Mouse (Mus musculus) intestine, embryonic 16.5 days (tissue): ENCODE measurements around the gene Gpr19. TPM values are rescaled to one million over a fixed set of nuclear protein-coding genes. Genes with fewer than 3 reads are reported as not detected.

Source experiments
- ATAC-seq: fragments of 200-750 bp; cut with Nextera tagmentation; 2 replicates; pipeline ENCODE4 v1.8.0; 2017; ENCODE audit warnings: moderate TSS enrichment, moderate library complexity
- H3K27ac ChIP-seq: fragments of 300-500 bp; sonication (generic); 2 replicates; pipeline ENCODE4 v1.5.1; 2014; ENCODE audit warnings: mild to moderate bottlenecking, low read length
- H3K27me3 ChIP-seq: fragments of 300-500 bp; sonication (generic); replicated peaks from 2 replicates; pipeline ENCODE4 v1.6.1; 2014; ENCODE audit warnings: low read length, control low read depth, mixed read lengths; ENCODE audit not compliant: control insufficient read depth, insufficient read depth
- H3K36me3 ChIP-seq: fragments of 300-500 bp; sonication (generic); 2 replicates; pipeline ENCODE4 v1.6.1; 2014; ENCODE audit warnings: low read length, control low read depth; ENCODE audit not compliant: control insufficient read depth, insufficient read depth
- H3K4me1 ChIP-seq: fragments of 300-500 bp; sonication (generic); 2 replicates; pipeline ENCODE4 v1.6.1; 2014; ENCODE audit warnings: low read length, control low read depth, mixed read lengths; ENCODE audit not compliant: control insufficient read depth, insufficient read depth
- H3K4me2 ChIP-seq: fragments of 300-500 bp; sonication (generic); 2 replicates; pipeline ENCODE4 v1.6.1; 2014; ENCODE audit warnings: low read depth, low read length, control low read depth
- H3K4me3 ChIP-seq: fragments of 300-500 bp; sonication (generic); 2 replicates; pipeline ENCODE4 v1.5.1; 2014; ENCODE audit warnings: mild to moderate bottlenecking, low read length
- H3K9ac ChIP-seq: fragments of 300-500 bp; sonication (generic); 2 replicates; pipeline ENCODE4 v1.6.1; 2014; ENCODE audit warnings: low read depth, low read length
- H3K9me3 ChIP-seq: fragments of 300-500 bp; sonication (generic); 2 replicates; pipeline ENCODE4 v1.6.1; 2016; ENCODE audit warnings: low read length, control low read depth; ENCODE audit not compliant: control insufficient read depth
- WGBS: fragments of 180-500 bp; shearing (Covaris S2); extraction: QIAGEN DNeasy Blood & Tissue Kit; methylation state at CpG from one replicate; pipeline ENCODE4 v1.1.7; 2014; 5-methylcytosine and 5-hydroxymethylcytosine counted together
- polyA plus RNA-seq: library from polyadenylated mRNA; unstranded; fragments of >200 nt; fragmentation: Nextera tagmentation; extraction: Ambion mirVana; gene quantifications from 2 replicates; pipeline ENCODE4 v1.2.1, GENCODE M21; 2015

The Gpr19 gene
- polyA plus RNA-seq, 1 experiment from 2014 or later = 9.5 TPM

DNA sequence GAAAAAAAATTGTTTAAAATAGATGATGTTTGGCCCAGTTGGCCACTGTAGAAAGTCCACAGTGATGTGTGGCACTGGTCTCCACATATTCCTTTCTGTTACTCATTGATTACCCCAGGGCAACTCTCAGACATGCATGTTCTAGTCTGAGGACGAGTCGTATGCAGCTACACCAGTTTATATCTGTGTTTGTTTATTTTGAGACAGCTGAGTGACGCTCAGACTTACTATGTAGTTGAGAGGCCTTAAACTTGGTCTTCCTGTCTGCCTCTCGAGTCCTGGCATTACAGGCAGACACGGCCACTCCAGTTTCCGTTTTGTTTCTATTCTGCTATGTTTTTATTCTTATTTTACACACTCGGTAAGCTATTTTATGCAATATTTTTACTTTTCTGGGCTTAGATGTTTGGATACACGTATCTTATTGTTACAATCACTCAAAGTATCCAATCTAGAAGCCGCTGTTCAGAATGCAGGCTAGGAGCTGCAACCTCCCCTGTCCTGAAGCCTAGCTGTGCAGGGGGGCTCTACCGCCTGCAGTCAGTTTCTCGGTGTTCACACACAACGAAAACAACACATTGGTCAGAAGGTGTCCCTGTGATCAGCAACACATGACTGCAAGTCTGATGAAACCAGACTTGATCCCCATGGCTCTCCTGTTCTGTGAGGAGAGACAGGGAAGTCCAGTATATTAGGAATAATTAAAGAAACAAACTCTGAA, 34.3 kb upstream of the Gpr19 start:
- Histone ChIP-seq H3K9me3 (no peaks in the 10 kb centered on the region), H3K36me3 (no peaks in the 10 kb centered on the region), H3K27ac (no peak overlapping the region), H3K9ac (no peak overlapping the region), H3K4me2 (no peak overlapping the region), H3K4me1 (peaks cover 5% of the 10 kb centered on the region; the same call in 1 of the 2 replicates), H3K4me3 (no peak overlapping the region), H3K27me3 (no peaks in the 10 kb centered on the region)
- 63% methylated on average over 12 of the region's 12 CpGs for WGBS
- ATAC-seq = no peak

DNA sequence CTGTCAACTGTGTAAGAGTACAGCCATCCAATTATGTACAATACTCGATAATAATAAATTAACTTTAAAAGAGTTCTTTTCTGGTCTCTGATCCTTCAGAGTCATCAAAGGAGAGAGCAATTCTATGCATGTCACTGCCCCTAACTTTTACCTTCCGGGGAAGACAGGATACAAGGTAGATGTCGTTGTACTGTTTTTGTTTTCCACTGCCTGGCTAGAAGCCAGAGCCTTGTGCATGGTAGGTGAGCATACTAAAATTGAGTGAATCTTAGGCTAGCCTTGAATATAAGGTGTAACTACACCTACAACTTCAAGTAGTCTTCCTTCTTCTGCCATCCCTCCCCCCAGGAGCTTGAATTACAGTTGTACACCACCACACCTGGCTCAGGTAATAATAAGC, 32.8 kb upstream of the Gpr19 start:
- no peak for ATAC-seq
- no peaks in the 10 kb centered on the region for H3K36me3 ChIP-seq
- H3K4me3 ChIP-seq = no peak overlapping the region
- no peaks in the 10 kb centered on the region for H3K27me3 ChIP-seq
- no peaks in the 10 kb centered on the region for H3K9me3 ChIP-seq
- H3K27ac ChIP-seq = no peak overlapping the region
- no peak overlapping the region for H3K9ac ChIP-seq
- peaks cover 9% of the 10 kb centered on the region for H3K4me1 ChIP-seq
- 0 out of 2 replicates have a peak overlapping the region, but pooled peaks have one; percentile 3 for H3K4me2 ChIP-seq
- 79% methylated on average over 3 of the region's 3 CpGs for WGBS

DNA sequence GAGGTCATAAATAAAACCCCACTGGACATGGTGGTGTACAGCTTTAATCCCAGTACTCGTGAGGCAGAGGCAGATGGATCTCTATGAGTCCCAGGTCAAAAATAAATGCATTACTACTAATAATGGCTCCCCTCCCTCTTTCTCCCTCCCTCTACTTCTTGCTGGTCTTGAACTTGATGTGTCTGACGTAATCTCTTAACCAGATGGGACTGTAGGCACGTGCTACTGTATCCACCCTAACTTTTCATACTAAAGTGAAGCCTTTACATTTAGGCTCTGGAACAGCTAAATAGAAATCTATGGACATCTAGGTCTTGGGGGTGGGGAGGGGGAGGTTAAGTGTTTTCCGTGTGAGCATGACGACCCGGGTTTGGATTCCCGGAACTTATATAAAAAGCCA, 32.0 kb upstream of the Gpr19 start:
- Histone ChIP-seq H3K9me3 (no peaks in the 10 kb centered on the region), H3K27me3 (no peaks in the 10 kb centered on the region), H3K4me1 (peaks cover 9% of the 10 kb centered on the region), H3K27ac (no peak overlapping the region), H3K36me3 (no peaks in the 10 kb centered on the region), H3K4me3 (peak overlapping the region; percentile 45; the same call in 1 of the 2 replicates), H3K9ac (peak overlapping the region; percentile 60; the same call in 1 of the 2 replicates), H3K4me2 (peak overlapping the region; percentile 55)
- ATAC-seq = no peak
- WGBS = 78% methylated on average over 7 of the region's 7 CpGs

DNA sequence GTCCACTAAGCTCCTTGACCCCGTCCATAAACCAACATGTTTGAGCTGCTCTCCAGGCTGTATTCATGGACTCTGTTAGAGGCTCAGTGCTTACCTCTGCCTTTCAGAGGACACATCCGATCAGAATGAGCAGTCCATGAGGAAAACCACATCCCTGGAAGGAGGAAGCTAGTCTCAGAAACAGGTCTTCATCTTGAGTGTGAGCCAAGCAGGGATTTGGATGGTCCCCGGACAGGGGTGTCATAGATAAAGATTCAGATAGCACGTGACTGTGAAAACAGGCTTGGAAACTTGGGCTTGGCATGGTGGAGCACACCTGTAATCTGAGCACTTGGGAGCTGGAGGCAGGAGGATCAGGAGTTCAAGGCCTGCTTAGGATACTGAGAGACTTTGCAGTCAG, 31.5 kb upstream of the Gpr19 start:
- WGBS = 36% methylated on average over 4 of the region's 4 CpGs
- Histone ChIP-seq H3K36me3 (no peaks in the 10 kb centered on the region), H3K4me1 (peaks cover 9% of the 10 kb centered on the region), H3K4me3 (peak overlapping the region; percentile 45), H3K27ac (no peak overlapping the region), H3K9me3 (no peaks in the 10 kb centered on the region), H3K27me3 (no peaks in the 10 kb centered on the region), H3K9ac (peak overlapping the region; percentile 60), H3K4me2 (peak overlapping the region; percentile 55)
- no peak for ATAC-seq

DNA sequence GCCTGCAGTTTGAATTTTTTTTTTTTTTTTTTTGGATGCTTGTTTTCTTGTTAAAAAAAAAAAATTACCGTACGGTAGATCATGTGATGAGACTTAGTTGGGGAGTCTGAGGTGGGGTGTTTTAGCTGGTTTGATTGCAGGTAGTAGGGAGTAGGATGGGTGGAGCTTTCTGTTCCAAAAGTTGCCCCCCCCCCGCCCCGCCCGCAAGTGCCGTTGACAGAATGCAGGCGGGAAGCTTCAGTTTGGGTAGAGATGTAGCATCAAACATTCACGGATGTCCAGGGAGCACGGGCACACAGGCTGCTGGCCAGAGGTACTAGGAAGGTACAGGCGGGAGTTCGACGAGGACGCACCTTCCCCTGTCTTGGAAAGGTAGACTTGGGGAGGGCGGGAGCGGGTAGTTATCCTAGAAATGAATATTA, 30.5 kb upstream of the Gpr19 start:
- Histone ChIP-seq H3K27ac (peak overlapping the region; percentile 76), H3K9me3 (no peaks in the 10 kb centered on the region), H3K9ac (peak overlapping the region; percentile 72), H3K36me3 (no peaks in the 10 kb centered on the region), H3K27me3 (no peaks in the 10 kb centered on the region), H3K4me1 (peaks cover 9% of the 10 kb centered on the region), H3K4me3 (peak overlapping the region; percentile 64), H3K4me2 (peak overlapping the region; percentile 97)
- ATAC-seq = peak; percentile 39
- WGBS = under 1% methylated on average over 15 of the region's 15 CpGs

DNA sequence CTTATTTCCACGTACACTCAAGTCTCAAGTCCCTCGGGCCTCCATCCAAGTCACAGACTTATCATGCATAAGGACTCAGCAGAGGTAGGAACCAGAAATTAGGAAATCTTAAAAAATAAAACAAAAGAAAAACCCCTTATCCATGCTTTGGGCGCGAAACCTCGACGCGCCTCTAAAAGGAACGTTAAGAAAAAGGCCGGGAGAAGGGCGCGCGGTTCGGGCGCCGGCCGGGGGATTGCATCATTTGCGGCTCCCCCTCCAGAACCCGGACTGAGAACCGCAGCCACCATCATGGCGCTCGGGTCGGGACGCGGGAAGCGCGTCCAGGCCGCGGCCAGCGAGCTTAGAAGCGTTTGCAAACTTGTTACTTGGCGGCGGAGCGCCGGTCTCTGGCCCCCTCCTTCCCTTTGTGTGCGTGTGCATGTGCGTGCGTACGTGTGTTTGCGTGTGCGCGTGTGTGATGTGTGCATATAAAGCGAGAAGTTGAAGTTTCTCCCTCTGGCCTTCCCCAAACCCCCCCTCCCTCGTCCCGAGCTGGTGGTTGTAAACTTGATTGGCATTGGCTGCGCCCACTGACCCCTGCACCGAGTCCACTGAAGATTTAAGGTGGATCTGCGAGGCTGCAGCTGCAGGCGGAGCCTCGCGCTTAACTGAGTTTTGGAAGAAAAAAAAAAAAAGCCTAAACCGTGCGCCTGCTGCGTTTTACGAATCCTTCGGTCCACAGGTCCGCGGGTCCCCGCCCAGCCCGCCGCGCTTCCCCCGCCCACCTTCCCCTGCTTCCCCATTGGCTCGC, 29.9 kb upstream of the Gpr19 start:
- no peaks in the 10 kb centered on the region for H3K9me3 ChIP-seq
- H3K4me2 ChIP-seq = peak overlapping the region; percentile 97
- no peaks in the 10 kb centered on the region for H3K27me3 ChIP-seq
- peak overlapping the region; percentile 89 for H3K9ac ChIP-seq
- under 1% methylated on average over 63 of the region's 63 CpGs for WGBS
- H3K4me1 ChIP-seq = peaks cover 14% of the 10 kb centered on the region
- ATAC-seq = peak; percentile 92
- peak overlapping the region; percentile 100 for H3K27ac ChIP-seq
- no peaks in the 10 kb centered on the region for H3K36me3 ChIP-seq
- peak overlapping the region; percentile 64 for H3K4me3 ChIP-seq

DNA sequence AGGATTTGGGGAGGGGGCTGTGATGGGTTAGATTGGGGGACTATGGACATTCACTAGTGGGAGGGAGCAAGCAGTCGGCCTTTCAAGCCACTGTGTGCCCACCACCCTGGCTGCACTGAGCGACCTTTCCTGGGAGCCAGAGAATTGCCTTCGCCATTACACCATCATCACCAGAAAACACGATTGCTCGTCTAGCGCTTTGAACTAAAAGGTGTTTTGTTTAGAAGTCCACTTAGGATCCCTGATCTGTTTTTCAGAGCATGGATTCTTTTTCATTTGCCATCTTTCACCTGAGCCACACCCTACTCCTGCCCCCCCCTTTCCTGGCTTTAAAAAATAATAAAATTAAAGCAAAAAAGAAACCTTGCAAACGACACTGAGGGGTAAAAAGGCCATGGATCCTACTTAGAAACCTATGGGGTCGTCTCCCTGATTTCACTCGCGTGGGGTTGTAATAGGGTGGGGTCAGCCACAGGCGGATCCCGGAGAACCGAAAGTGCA, 29.3 kb upstream of the Gpr19 start:
- WGBS = 3% methylated on average over 13 of the region's 13 CpGs

DNA sequence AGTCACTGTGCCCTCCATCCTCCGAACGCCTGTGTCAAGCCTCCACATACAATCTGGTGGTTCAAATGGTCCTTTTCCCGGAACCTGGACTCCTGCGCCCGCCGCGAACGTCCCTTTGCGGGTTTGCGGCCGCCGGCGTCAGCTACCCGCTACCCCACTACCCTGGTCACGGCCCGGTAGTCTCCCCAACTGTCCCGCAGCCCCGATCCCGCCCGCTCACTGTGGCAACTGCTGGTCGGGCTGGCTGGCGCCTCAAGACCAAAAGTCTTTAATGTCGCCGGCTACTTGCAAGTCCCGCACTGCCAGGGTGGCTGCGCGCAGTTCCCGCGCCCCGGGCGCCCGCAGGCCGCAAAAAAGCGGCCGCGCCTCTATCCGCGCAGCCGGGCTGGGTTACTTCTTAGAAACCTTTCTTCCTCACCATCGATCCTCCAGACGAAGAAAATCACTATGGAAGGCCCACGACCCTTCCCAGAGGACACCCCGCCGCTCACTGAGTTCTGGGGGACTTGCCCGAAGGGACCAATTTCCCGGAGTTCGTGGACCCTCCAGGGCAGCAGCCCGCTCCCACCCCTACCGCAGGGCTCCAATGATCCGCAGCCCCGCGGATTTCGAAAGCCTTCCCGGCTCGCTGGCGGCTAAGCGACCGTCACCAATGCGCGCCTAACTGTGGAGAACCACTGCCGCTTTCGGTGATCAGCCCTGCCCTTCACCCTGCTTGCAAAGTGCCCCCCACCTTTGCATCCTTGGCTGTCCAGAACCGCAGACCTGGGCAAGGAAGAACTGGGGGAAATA, 28.6 kb upstream of the Gpr19 start:
- Histone ChIP-seq H3K27ac (peak overlapping the region; percentile 100), H3K4me1 (peaks cover 20% of the 10 kb centered on the region), H3K4me2 (peak overlapping the region; percentile 97), H3K4me3 (peak overlapping the region; percentile 64), H3K27me3 (no peaks in the 10 kb centered on the region), H3K9me3 (no peaks in the 10 kb centered on the region), H3K9ac (peak overlapping the region; percentile 89), H3K36me3 (no peaks in the 10 kb centered on the region)
- peak; percentile 36 for ATAC-seq
- WGBS = 1% methylated on average over 63 of the region's 63 CpGs

More for the DNA sequence above, 29.3 kb upstream of the Gpr19 start:
- Histone ChIP-seq H3K4me2 (peak overlapping the region; percentile 97), H3K4me1 (peaks cover 17% of the 10 kb centered on the region), H3K27ac (peak overlapping the region; percentile 100), H3K27me3 (no peaks in the 10 kb centered on the region), H3K9me3 (no peaks in the 10 kb centered on the region), H3K4me3 (peak overlapping the region; percentile 64), H3K9ac (peak overlapping the region; percentile 89), H3K36me3 (no peaks in the 10 kb centered on the region)
- ATAC-seq = peak; percentile 3; the same call in 1 of the 2 replicates

DNA sequence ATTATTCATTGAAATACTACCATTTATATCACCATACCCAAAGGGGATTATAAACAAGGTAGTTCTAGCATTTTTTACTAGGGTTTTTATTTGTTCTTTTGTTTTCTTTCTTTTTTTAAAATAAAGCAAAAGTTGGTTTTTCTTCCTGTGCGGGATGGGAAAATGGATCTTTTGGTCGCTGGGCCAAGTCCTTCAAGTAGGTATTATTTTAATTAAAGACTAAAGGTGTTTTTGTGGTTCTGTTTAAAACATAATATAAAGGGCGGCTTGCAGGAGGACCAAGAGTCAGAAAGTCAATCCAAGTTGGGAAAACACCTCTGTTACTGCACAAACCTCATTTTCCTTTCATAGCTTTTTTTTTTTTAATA, 27.9 kb upstream of the Gpr19 start:
- 51% methylated on average over 3 of the region's 3 CpGs for WGBS
- Histone ChIP-seq H3K27me3 (no peaks in the 10 kb centered on the region), H3K4me2 (peak overlapping the region; percentile 97), H3K36me3 (no peaks in the 10 kb centered on the region), H3K4me3 (peak overlapping the region; percentile 64), H3K9ac (peak overlapping the region; percentile 89), H3K9me3 (no peaks in the 10 kb centered on the region), H3K4me1 (peaks cover 21% of the 10 kb centered on the region), H3K27ac (peak overlapping the region; percentile 100)
- ATAC-seq = no peak
